Mouse (Mus musculus): ENCODE data around the gene Sec22b. TPM values are rescaled to one million over a fixed set of nuclear protein-coding genes. Genes with fewer than 3 reads are reported as not detected.

The Sec22b gene
- total and polyA plus RNA-seq, 2 experiments = 26.3 to 35.3 TPM

- Histone ChIP-seq H3K4me1 (ENCODE audit: control insufficient read depth, insufficient read depth, low read length) (no peaks in the 10 kb centered on the region), H3K9ac (ENCODE audit: low read depth, low read length) (no peak overlapping the region), H3K27ac (replicated peaks; ENCODE audit: insufficient read depth, low read depth, low read length) (no peak overlapping the region), H3K36me3 (ENCODE audit: control insufficient read depth, insufficient read depth, low read length) (peaks cover 50% of the 10 kb centered on the region), H3K27me3 (ENCODE audit: control insufficient read depth, insufficient read depth, low read length) (no peaks in the 10 kb centered on the region), H3K4me3 (ENCODE audit: insufficient read depth, low read depth, low read length) (no peak overlapping the region), H3K79me2 (ENCODE audit: control insufficient read depth, insufficient read depth, low read length) (no peaks in the 10 kb centered on the region)
- no peak for TF ChIP-seq CTCF (IDR thresholded peaks at IDR 0.05; ENCODE audit: low read depth, low read length)
- TF ChIP-seq POLR2A (IDR thresholded peaks at IDR 0.05; ENCODE audit: extremely low read depth, insufficient read depth, low read length) = no peak
- DNase-seq (ENCODE audit: extremely low read depth, low read depth, low spot score) = peak; percentile 63
- WGBS = 24% methylated on average over 10 of the region's 10 CpGs
These were observed 18.0 kb downstream of the Sec22b start for GRCm38 (mm10) chr3:97918885-97919550.

DNA sequence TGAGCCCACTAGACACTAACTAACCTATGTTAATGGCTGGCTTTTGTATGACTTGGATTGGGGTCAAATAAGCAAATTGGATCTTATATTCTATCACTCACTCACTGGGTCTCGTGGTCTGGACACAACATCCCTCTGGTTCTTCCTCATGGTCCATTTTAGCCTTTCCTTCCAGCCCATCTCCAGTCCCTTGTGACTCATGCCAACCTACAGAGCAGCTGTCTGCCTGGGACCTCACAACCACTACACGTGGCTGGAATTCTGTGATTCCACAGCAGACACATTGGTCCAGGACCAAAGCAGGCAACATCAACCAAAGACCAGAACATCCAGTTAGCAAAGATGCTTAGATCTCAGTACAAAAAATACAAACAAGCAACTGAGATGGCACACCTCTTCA, 24.3 kb downstream of the Sec22b start:
- Histone ChIP-seq H3K4me1 (ENCODE audit: control insufficient read depth, insufficient read depth, low read length) (no peaks in the 10 kb centered on the region), H3K79me2 (ENCODE audit: control insufficient read depth, insufficient read depth, low read length) (no peaks in the 10 kb centered on the region), H3K27me3 (ENCODE audit: control insufficient read depth, insufficient read depth, low read length) (no peaks in the 10 kb centered on the region), H3K9ac (ENCODE audit: low read depth, low read length) (no peak overlapping the region), H3K27ac (replicated peaks; ENCODE audit: insufficient read depth, low read depth, low read length) (no peak overlapping the region), H3K4me3 (ENCODE audit: insufficient read depth, low read depth, low read length) (no peak overlapping the region), H3K36me3 (ENCODE audit: control insufficient read depth, insufficient read depth, low read length) (peaks cover 23% of the 10 kb centered on the region)
- 90% methylated on average over 2 of the region's 2 CpGs for WGBS
- no peak for DNase-seq (ENCODE audit: extremely low read depth, low read depth, low spot score)
- TF ChIP-seq CTCF (IDR thresholded peaks at IDR 0.05; ENCODE audit: low read depth, low read length) = no peak
- no peak for TF ChIP-seq POLR2A (IDR thresholded peaks at IDR 0.05; ENCODE audit: extremely low read depth, insufficient read depth, low read length)

- no peak overlapping the region for H3K27ac ChIP-seq (replicated peaks; ENCODE audit: insufficient read depth, low read depth, low read length)
- H3K9ac ChIP-seq (ENCODE audit: low read depth, low read length) = no peak overlapping the region
- no peak for DNase-seq (ENCODE audit: extremely low read depth, low read depth, low spot score)
- H3K4me3 ChIP-seq (ENCODE audit: insufficient read depth, low read depth, low read length) = no peak overlapping the region
- TF ChIP-seq CTCF (IDR thresholded peaks at IDR 0.05; ENCODE audit: low read depth, low read length) = no peak
- no peak for TF ChIP-seq POLR2A (IDR thresholded peaks at IDR 0.05; ENCODE audit: extremely low read depth, insufficient read depth, low read length)
- H3K4me1 ChIP-seq (ENCODE audit: control insufficient read depth, insufficient read depth, low read length) = no peaks in the 10 kb centered on the region
- peaks cover 11% of the 10 kb centered on the region for H3K36me3 ChIP-seq (ENCODE audit: control insufficient read depth, insufficient read depth, low read length)
- no peaks in the 10 kb centered on the region for H3K79me2 ChIP-seq (ENCODE audit: control insufficient read depth, insufficient read depth, low read length)
- no peaks in the 10 kb centered on the region for H3K27me3 ChIP-seq (ENCODE audit: control insufficient read depth, insufficient read depth, low read length)
- 66% methylated on average over 4 of the region's 4 CpGs for WGBS
These were observed 26.3 kb downstream of the Sec22b start for GRCm38 (mm10) chr3:97927322-97927721.

DNA sequence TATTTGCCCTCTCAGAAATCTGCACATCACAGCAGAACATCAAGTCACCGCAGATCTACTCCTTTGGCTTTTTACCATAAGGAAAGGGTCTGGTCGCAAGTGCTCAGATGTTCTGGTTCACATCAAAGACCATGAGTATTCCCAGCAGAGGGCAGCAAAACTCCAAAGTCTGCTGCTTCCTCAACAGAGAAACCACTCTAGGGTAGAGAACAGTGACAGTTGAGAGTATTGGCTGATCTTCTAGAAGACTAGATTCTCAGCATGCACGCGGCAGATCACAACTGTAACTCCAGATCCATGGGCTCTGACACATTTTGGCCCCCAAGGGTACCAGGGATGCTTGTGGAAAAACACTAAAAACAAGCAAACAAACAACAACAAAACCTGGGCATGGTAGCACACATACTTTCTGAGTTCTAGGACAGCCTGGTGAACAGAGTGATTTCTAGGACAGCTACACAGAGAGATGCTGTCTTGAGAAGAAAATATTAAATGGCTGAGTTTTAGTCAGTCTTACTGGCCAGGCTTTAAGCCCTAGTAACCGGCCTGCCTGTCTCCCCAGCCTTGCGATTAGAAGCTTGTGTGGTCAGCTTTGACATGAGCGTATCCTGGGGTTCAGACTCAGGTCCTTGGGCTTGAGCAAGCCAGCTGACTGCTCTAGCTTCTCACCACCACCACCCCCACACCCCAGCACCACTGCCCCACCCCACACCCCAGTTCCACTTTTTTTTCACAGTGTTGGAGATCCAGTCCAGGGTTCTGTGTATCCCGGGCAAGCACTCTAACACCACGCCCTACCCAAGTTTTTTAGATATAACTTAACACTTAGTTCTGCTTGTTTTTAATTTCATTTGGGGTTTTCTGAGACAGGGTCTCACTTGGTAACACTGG, 28.2 kb downstream of the Sec22b start:
- H3K27me3 ChIP-seq (ENCODE audit: control insufficient read depth, insufficient read depth, low read length) = no peaks in the 10 kb centered on the region
- peak; percentile 70 for DNase-seq (ENCODE audit: extremely low read depth, low read depth, low spot score)
- TF ChIP-seq POLR2A (IDR thresholded peaks at IDR 0.05; ENCODE audit: extremely low read depth, insufficient read depth, low read length) (no peak), CTCF (IDR thresholded peaks at IDR 0.05; ENCODE audit: low read depth, low read length) (peak; percentile 49)
- H3K4me3 ChIP-seq (ENCODE audit: insufficient read depth, low read depth, low read length) = no peak overlapping the region
- H3K36me3 ChIP-seq (ENCODE audit: control insufficient read depth, insufficient read depth, low read length) = peaks cover 2% of the 10 kb centered on the region; the same call in 1 of the 2 replicates
- no peaks in the 10 kb centered on the region for H3K4me1 ChIP-seq (ENCODE audit: control insufficient read depth, insufficient read depth, low read length)
- H3K27ac ChIP-seq (replicated peaks; ENCODE audit: insufficient read depth, low read depth, low read length) = no peak overlapping the region
- 53% methylated on average over 9 of the region's 9 CpGs for WGBS
- H3K79me2 ChIP-seq (ENCODE audit: control insufficient read depth, insufficient read depth, low read length) = no peaks in the 10 kb centered on the region
- H3K9ac ChIP-seq (ENCODE audit: low read depth, low read length) = no peak overlapping the region

GRCm38 (mm10) chr3:97930141-97930786, 29.3 kb downstream of the Sec22b start:
- no peak for DNase-seq (ENCODE audit: extremely low read depth, low read depth, low spot score)
- Histone ChIP-seq H3K27ac (replicated peaks; ENCODE audit: insufficient read depth, low read depth, low read length) (no peak overlapping the region), H3K79me2 (ENCODE audit: control insufficient read depth, insufficient read depth, low read length) (no peaks in the 10 kb centered on the region), H3K9ac (ENCODE audit: low read depth, low read length) (no peak overlapping the region), H3K4me3 (ENCODE audit: insufficient read depth, low read depth, low read length) (no peak overlapping the region), H3K4me1 (ENCODE audit: control insufficient read depth, insufficient read depth, low read length) (no peaks in the 10 kb centered on the region), H3K27me3 (ENCODE audit: control insufficient read depth, insufficient read depth, low read length) (no peaks in the 10 kb centered on the region), H3K36me3 (ENCODE audit: control insufficient read depth, insufficient read depth, low read length) (no peaks in the 10 kb centered on the region)
- TF ChIP-seq CTCF (IDR thresholded peaks at IDR 0.05; ENCODE audit: low read depth, low read length) = no peak
- no peak for TF ChIP-seq POLR2A (IDR thresholded peaks at IDR 0.05; ENCODE audit: extremely low read depth, insufficient read depth, low read length)
- 70% methylated on average over 12 of the region's 12 CpGs for WGBS

All from liver, adult 2 months (tissue).